Mouse (Mus musculus) hindbrain, embryonic 10.5 days (tissue): Measurements from ENCODE around the gene Boll. TPM values are rescaled to one million over a fixed set of nuclear protein-coding genes. Genes with fewer than 3 reads are reported as not detected.

Experiments used
- DNase-seq: peaks from one replicate; pipeline ENCODE4 v3.0.0-alpha.2; 2017; ENCODE audit warnings: low spot score
- H3K27ac ChIP-seq: fragments of 300-500 bp; sonication (generic); 2 replicates; pipeline ENCODE4 v1.5.1; 2016; ENCODE audit warnings: mild to moderate bottlenecking, moderate library complexity
- H3K27me3 ChIP-seq: fragments of 300-500 bp; sonication (generic); 2 replicates; pipeline ENCODE4 v1.6.1; 2016; ENCODE audit warnings: mild to moderate bottlenecking; ENCODE audit not compliant: poor library complexity, insufficient read depth, severe bottlenecking
- H3K36me3 ChIP-seq: fragments of 300-500 bp; sonication (generic); 2 replicates; pipeline ENCODE4 v1.6.1; 2016; ENCODE audit warnings: mild to moderate bottlenecking, moderate library complexity
- H3K4me1 ChIP-seq: fragments of 300-500 bp; sonication (generic); replicated peaks from 2 replicates; pipeline ENCODE4 v1.6.1; 2016; ENCODE audit warnings: mild to moderate bottlenecking
- H3K4me3 ChIP-seq: fragments of 300-500 bp; sonication (generic); 2 replicates; pipeline ENCODE4 v1.5.1; 2016; ENCODE audit warnings: mild to moderate bottlenecking, moderate library complexity
- H3K9me3 ChIP-seq: fragments of 300-500 bp; sonication (generic); 2 replicates; pipeline ENCODE4 v1.6.1; 2016; ENCODE audit warnings: mild to moderate bottlenecking, moderate library complexity
- WGBS: fragments of 180-500 bp; shearing (Covaris S2); methylation state at CpG from one replicate; pipeline ENCODE4 v1.1.7; 2016; 5-methylcytosine and 5-hydroxymethylcytosine counted together
- polyA plus RNA-seq: library from polyadenylated mRNA; unstranded; fragments of >200 nt; fragmentation: Nextera tagmentation; extraction: Ambion mirVana; gene quantifications from 2 replicates; pipeline ENCODE4 v1.2.1, GENCODE M21; 2016

Gene Boll
- polyA plus RNA-seq, 1 experiment from 2014 or later = 0.17 TPM

GRCm38 (mm10) chr1:55213475-55213874, 149.8 kb downstream of the Boll start:
- H3K36me3 ChIP-seq = no peaks in the 10 kb centered on the region
- no peak for DNase-seq
- no peak overlapping the region for H3K4me3 ChIP-seq
- H3K9me3 ChIP-seq = no peaks in the 10 kb centered on the region
- H3K4me1 ChIP-seq = peaks cover 13% of the 10 kb centered on the region; the same call in 1 of the 2 replicates
- 67% methylated on average over 6 of the region's 6 CpGs for WGBS
- H3K27ac ChIP-seq = no peak overlapping the region
- H3K27me3 ChIP-seq = peaks cover 4% of the 10 kb centered on the region; the same call in 1 of the 2 replicates

GRCm38 (mm10) chr1:55212771-55213170, 150.5 kb downstream of the Boll start:
- H3K27ac ChIP-seq = no peak overlapping the region
- 84% methylated on average over 4 of the region's 4 CpGs for WGBS
- H3K27me3 ChIP-seq = peaks cover 4% of the 10 kb centered on the region; the same call in 1 of the 2 replicates

GRCm38 (mm10) chr1:55211081-55211480, 152.2 kb downstream of the Boll start:
- Histone ChIP-seq H3K4me1 (peaks cover 18% of the 10 kb centered on the region), H3K36me3 (no peaks in the 10 kb centered on the region), H3K9me3 (no peaks in the 10 kb centered on the region), H3K27me3 (peaks cover 4% of the 10 kb centered on the region; the same call in 1 of the 2 replicates), H3K27ac (0 out of 2 replicates have a peak overlapping the region, but pooled peaks have one; percentile 4), H3K4me3 (no peak overlapping the region)
- WGBS = 79% methylated on average over 8 of the region's 8 CpGs
- DNase-seq = no peak

More at GRCm38 (mm10) chr1:55212771-55213170, 150.5 kb downstream of the Boll start:
- no peak overlapping the region for H3K4me3 ChIP-seq
- H3K4me1 ChIP-seq = peaks cover 13% of the 10 kb centered on the region; the same call in 1 of the 2 replicates
- H3K36me3 ChIP-seq = no peaks in the 10 kb centered on the region
- no peaks in the 10 kb centered on the region for H3K9me3 ChIP-seq
- DNase-seq = no peak

- DNase-seq = no peak
- WGBS = 48% methylated on average over 12 of the region's 12 CpGs
- H3K4me3 ChIP-seq = no peak overlapping the region
- H3K27ac ChIP-seq = 0 out of 2 replicates have a peak overlapping the region, but pooled peaks have one; percentile 29
- peaks cover 4% of the 10 kb centered on the region; the same call in 1 of the 2 replicates for H3K27me3 ChIP-seq
- no peaks in the 10 kb centered on the region for H3K9me3 ChIP-seq
- peaks cover 23% of the 10 kb centered on the region for H3K4me1 ChIP-seq
- H3K36me3 ChIP-seq = no peaks in the 10 kb centered on the region
Measured at GRCm38 (mm10) chr1:55210202-55210965, 152.9 kb downstream of the Boll start.

GRCm38 (mm10) chr1:55208500-55209140, 154.6 kb downstream of the Boll start:
- Histone ChIP-seq H3K4me3 (no peak overlapping the region), H3K27me3 (peaks cover 4% of the 10 kb centered on the region; the same call in 1 of the 2 replicates), H3K27ac (no peak overlapping the region), H3K4me1 (peaks cover 26% of the 10 kb centered on the region), H3K36me3 (no peaks in the 10 kb centered on the region), H3K9me3 (no peaks in the 10 kb centered on the region)
- WGBS = 79% methylated on average over 5 of the region's 5 CpGs
- DNase-seq = no peak

GRCm38 (mm10) chr1:55207561-55207960, 155.7 kb downstream of the Boll start:
- DNase-seq = no peak
- Histone ChIP-seq H3K36me3 (no peaks in the 10 kb centered on the region), H3K9me3 (no peaks in the 10 kb centered on the region), H3K27me3 (peaks cover 4% of the 10 kb centered on the region; the same call in 1 of the 2 replicates), H3K4me1 (peaks cover 26% of the 10 kb centered on the region), H3K4me3 (no peak overlapping the region), H3K27ac (no peak overlapping the region)
- 92% methylated on average over 6 of the region's 6 CpGs for WGBS

GRCm38 (mm10) chr1:55205808-55206327, 157.4 kb downstream of the Boll start:
- peak overlapping the region; percentile 65 for H3K27ac ChIP-seq
- H3K4me1 ChIP-seq = peaks cover 21% of the 10 kb centered on the region
- no peaks in the 10 kb centered on the region for H3K36me3 ChIP-seq
- 33% methylated on average over 5 of the region's 5 CpGs for WGBS
- DNase-seq = peak; percentile 46
- no peak overlapping the region for H3K4me3 ChIP-seq
- H3K27me3 ChIP-seq = peaks cover 4% of the 10 kb centered on the region; the same call in 1 of the 2 replicates
- no peaks in the 10 kb centered on the region for H3K9me3 ChIP-seq

GRCm38 (mm10) chr1:55201850-55202752, 161.2 kb downstream of the Boll start:
- Histone ChIP-seq H3K27me3 (peaks cover 6% of the 10 kb centered on the region; the same call in 1 of the 2 replicates), H3K4me1 (peaks cover 20% of the 10 kb centered on the region), H3K27ac (no peak overlapping the region; the same call in 1 of the 2 replicates), H3K9me3 (no peaks in the 10 kb centered on the region), H3K4me3 (no peak overlapping the region), H3K36me3 (no peaks in the 10 kb centered on the region)
- DNase-seq = no peak
- whole genome bisulfite sequencing = 76% methylated on average over 18 of the region's 18 CpGs

GRCm38 (mm10) chr1:55198719-55199118, 164.6 kb downstream of the Boll start:
- H3K36me3 ChIP-seq = no peaks in the 10 kb centered on the region
- H3K4me3 ChIP-seq = no peak overlapping the region
- H3K9me3 ChIP-seq = no peaks in the 10 kb centered on the region
- peaks cover 26% of the 10 kb centered on the region for H3K27me3 ChIP-seq
- 13% methylated on average over 3 of the region's 3 CpGs for WGBS
- H3K27ac ChIP-seq = no peak overlapping the region
- no peak for DNase-seq
- peaks cover 29% of the 10 kb centered on the region for H3K4me1 ChIP-seq

Other genes starting within 250 kb of the Boll start
- 117 and 138 TPM in 2 replicates for gene Mob4, start 232.2 kb downstream of the Boll start, polyA plus RNA-seq
- gene Rftn2, start 136.7 kb downstream of the Boll start, polyA plus RNA-seq = 7.3 and 8.5 TPM in 2 replicates
- gene Mars2, start 126.3 kb downstream of the Boll start, polyA plus RNA-seq = 2.7 and 3.2 TPM in 2 replicates
- 1.3 and 2.0 TPM in 2 replicates for gene Plcl1, start 42.5 kb upstream of the Boll start, polyA plus RNA-seq